Mouse (Mus musculus) lung, embryonic 16.5 days (tissue): ENCODE data around the gene Znhit3. TPM values are rescaled to one million over a fixed set of nuclear protein-coding genes. Genes with fewer than 3 reads are reported as not detected.
"Not testable (repeated sequence)": the region's sequence is repeated elsewhere in the genome, so short reads cannot be mapped to it uniquely, and the experiment has no call there.

ENCODE experiments used
- ATAC-seq: fragments of 200-750 bp; cut with Nextera tagmentation; 2 replicates; pipeline ENCODE4 v1.8.0; 2017; ENCODE audit warnings: low read depth, mild to moderate bottlenecking, moderate library complexity
- H3K27ac ChIP-seq: fragments of 300-500 bp; sonication (generic); 2 replicates; pipeline ENCODE4 v1.5.1; 2014; ENCODE audit warnings: mild to moderate bottlenecking, control low read depth, low read length
- H3K27me3 ChIP-seq: fragments of 300-500 bp; sonication (generic); 2 replicates; pipeline ENCODE4 v1.6.1; 2014; ENCODE audit warnings: low read depth, low read length, mixed read lengths; ENCODE audit not compliant: control insufficient read depth, insufficient read depth
- H3K36me3 ChIP-seq: fragments of 300-500 bp; sonication (generic); 2 replicates; pipeline ENCODE4 v1.6.1; 2014; ENCODE audit warnings: low read length; ENCODE audit not compliant: control insufficient read depth, insufficient read depth
- H3K4me1 ChIP-seq: fragments of 300-500 bp; sonication (generic); replicated peaks from 2 replicates; pipeline ENCODE4 v1.6.1; 2014; ENCODE audit warnings: low read length, mixed read lengths; ENCODE audit not compliant: control insufficient read depth, insufficient read depth
- H3K4me2 ChIP-seq: fragments of 300-500 bp; sonication (generic); 2 replicates; pipeline ENCODE4 v1.6.1; 2014; ENCODE audit warnings: low read depth, low read length, control low read depth
- H3K4me3 ChIP-seq: fragments of 300-500 bp; sonication (generic); 2 replicates; pipeline ENCODE4 v1.5.1; 2014; ENCODE audit warnings: mild to moderate bottlenecking, low read length, control low read depth
- H3K9ac ChIP-seq: fragments of 300-500 bp; sonication (generic); 2 replicates; pipeline ENCODE4 v1.6.1; 2014; ENCODE audit warnings: low read length, control low read depth
- H3K9me3 ChIP-seq: fragments of 300-500 bp; sonication (generic); 2 replicates; pipeline ENCODE4 v1.6.1; 2016; ENCODE audit warnings: low read length; ENCODE audit not compliant: control insufficient read depth
- WGBS: fragments of 180-500 bp; shearing (Covaris S2); extraction: QIAGEN DNeasy Blood & Tissue Kit; methylation state at CpG from one replicate; pipeline ENCODE4 v1.1.7; 2014; 5-methylcytosine and 5-hydroxymethylcytosine counted together
- polyA plus RNA-seq: library from polyadenylated mRNA; unstranded; fragments of >200 nt; fragmentation: Nextera tagmentation; extraction: Ambion mirVana; gene quantifications from 2 replicates; pipeline ENCODE4 v1.2.1, GENCODE M21; 2015

Znhit3 gene
- polyA plus RNA-seq, 1 experiment from 2014 or later: 53.3 TPM

DNA sequence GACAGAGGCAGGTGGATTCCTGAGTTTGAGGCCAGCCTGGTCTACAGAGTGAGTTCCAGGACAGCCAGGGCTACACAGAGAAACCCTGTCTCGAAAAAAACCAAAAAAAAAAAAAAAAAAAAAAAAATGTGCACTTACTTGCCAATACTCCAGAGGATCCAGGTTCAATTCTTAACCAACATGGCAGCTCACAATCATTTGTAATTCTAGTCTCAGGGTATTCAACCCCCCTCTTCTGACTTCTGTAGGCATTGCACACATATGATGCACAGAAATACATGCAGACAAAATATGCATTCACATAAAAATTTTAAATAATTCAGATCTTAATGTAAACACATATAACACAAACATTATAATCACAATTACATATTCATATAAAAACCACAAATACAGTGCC, 40.1 kb downstream of the Znhit3 start:
- H3K27ac ChIP-seq, H3K4me2 ChIP-seq, H3K4me3 ChIP-seq, H3K4me1 ChIP-seq, H3K9me3 ChIP-seq, ATAC-seq, H3K9ac ChIP-seq, H3K27me3 ChIP-seq, H3K36me3 ChIP-seq: not testable (repeated sequence)
- no CpG with 5 or more reads among the region's 1 CpGs for WGBS

DNA sequence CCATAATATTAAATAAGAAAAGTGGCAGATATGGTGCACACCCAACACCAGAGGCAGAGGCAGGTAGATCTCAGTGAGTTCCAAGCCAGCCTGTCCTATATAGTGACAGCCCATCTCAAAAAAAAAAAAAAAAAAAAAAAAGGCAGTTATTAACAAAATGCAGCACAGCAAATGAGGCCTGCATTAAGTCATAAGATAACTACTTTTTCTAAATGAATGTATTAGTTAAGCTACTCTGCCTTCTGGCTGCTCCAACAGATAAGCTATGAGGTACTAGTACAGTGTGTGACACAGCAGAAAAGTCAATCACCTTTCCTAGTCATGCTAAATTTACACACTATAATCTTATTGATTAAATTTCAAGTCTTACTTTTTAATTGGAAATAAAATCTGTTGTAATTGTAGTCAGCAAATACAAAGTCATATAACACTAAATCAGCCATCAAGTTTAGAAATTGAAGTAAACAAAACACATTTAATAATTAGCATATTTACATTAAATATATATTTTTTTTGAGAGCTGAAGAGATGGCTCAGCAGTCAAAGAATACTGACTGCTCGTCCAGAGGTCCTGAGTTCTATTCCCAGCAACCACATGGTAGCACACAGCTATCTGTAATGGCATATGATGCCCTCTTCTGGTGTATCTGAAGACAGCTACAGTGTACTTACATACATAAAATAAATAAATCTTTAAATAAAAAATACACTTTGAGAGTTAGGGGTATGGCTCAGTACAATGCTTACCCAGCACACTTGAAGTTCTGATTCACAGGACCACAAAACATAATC, 42.9 kb downstream of the Znhit3 start:
- no peak overlapping the region for H3K27ac ChIP-seq
- 0 out of 2 replicates have a peak, but pooled peaks cover 2% of the 10 kb centered on the region for H3K4me1 ChIP-seq
- H3K27me3 ChIP-seq: no peaks in the 10 kb centered on the region
- no peaks in the 10 kb centered on the region for H3K9me3 ChIP-seq
- no peak overlapping the region for H3K4me2 ChIP-seq
- ATAC-seq: no peak
- 73% methylated on average over 1 of the region's 1 CpGs for WGBS
- H3K4me3 ChIP-seq: no peak overlapping the region
- H3K36me3 ChIP-seq: peaks cover 5% of the 10 kb centered on the region; the same call in 1 of the 2 replicates
- no peak overlapping the region for H3K9ac ChIP-seq

DNA sequence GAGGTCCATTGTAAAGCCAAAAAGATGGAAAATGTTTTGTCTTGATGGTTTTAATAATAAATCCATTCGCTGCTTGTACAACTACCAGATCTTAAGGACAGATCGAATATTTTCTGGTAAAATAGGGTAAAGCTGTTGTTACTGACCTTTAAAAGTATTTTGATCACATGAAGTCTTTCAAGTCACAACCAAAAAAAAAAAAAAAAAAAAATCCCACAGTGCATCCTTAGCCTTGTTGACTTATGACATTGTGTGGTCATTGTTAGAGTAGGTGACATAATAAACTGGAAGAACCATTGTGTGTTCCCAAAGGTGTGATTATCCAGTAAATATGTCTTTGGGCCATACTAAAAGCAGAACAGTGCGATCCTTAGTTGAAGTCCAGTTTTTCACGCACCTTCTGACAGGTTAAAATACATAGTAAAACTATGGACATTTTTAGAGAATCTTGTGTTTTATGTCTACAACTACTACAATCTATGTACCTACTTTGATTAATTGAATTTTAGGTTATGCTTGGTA, 44.6 kb downstream of the Znhit3 start:
- H3K9ac ChIP-seq: peak overlapping the region; percentile 79

DNA sequence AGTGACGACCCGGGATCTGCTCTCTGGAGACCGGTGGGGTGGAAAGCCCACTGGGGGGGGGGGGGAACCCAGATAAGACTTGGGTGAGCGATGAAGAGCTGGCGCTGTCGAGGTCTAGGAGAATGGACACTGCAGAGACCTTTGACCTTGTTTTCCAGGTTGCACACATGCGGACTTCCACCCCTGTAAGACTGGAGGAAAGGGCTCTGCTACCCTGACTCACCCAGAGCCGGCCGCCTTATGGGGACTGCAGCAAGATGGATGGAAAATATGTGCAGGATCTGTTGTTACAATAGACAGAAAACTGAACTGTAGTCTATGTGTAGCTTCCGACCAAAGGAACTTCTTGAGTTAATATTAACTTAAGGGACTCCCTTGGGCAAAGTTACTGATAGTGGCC, 45.1 kb downstream of the Znhit3 start:
- ATAC-seq: peak; percentile 35; the same call in 1 of the 2 replicates
- Histone ChIP-seq H3K9me3 (no peaks in the 10 kb centered on the region), H3K4me2 (peak overlapping the region; percentile 62), H3K4me3 (peak overlapping the region; percentile 96), H3K9ac (peak overlapping the region; percentile 79), H3K27ac (peak overlapping the region; percentile 99), H3K36me3 (no peaks in the 10 kb centered on the region; the same call in 1 of the 2 replicates), H3K4me1 (peaks cover 6% of the 10 kb centered on the region), H3K27me3 (no peaks in the 10 kb centered on the region)
- WGBS: 0% methylated on average over 10 of the region's 10 CpGs

More for the DNA sequence above, 44.6 kb downstream of the Znhit3 start:
- Histone ChIP-seq H3K27ac (peak overlapping the region; percentile 99), H3K36me3 (no peaks in the 10 kb centered on the region; the same call in 1 of the 2 replicates), H3K9me3 (no peaks in the 10 kb centered on the region), H3K27me3 (no peaks in the 10 kb centered on the region), H3K4me2 (peak overlapping the region; percentile 62), H3K4me3 (peak overlapping the region; percentile 96), H3K4me1 (peaks cover 6% of the 10 kb centered on the region)
- ATAC-seq: no peak
- 74% methylated on average over 4 of the region's 4 CpGs for WGBS

DNA sequence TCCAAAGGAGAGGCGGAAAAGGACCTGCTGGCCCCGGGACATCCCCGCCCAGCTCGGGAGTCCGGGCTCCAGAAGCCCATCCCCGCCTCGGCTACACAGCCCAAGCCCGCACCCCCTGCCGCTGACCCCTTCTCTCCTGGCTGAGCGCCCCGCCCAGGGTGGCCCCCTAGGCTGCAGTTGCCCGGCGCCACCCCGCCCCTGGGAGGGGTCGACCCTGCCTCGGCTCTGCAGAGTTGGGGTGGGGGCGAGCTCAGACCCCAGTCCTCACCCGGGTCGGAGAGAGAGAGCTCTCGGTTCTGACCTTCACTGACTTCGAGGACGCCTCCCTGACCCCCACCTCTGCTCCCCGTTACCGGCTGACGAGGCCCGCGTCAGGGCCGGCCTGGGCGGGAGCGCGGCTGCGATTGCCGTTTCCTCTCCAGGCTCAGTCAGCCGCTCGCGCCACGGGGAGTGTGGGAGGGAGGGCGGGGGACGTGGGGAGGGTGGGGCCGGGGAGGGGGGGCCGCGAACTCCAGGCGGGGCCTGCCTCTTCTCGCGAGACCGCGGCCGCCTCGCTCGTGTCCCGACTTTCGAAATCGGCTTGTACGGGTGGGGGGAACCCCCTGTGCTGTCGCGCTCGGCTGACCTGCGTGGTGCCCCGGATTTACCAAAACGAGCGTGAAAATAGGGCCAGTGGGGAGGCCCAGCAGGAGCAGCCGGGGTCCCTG, 45.7 kb downstream of the Znhit3 start, which contains the start of gene Ggnbp2:
Gene Ggnbp2, minus strand, starts transcription at position 481 of the 707 bp plus-strand sequence.
- no peaks in the 10 kb centered on the region; the same call in 1 of the 2 replicates for H3K36me3 ChIP-seq
- no peaks in the 10 kb centered on the region for H3K9me3 ChIP-seq
- H3K27ac ChIP-seq: peak within 1 kb of the TSS; percentile 99
- H3K9ac ChIP-seq: peak within 1 kb of the TSS; percentile 97
- under 1% methylated on average over 50 of the region's 62 CpGs for WGBS
- H3K27me3 ChIP-seq: no peaks in the 10 kb centered on the region
- H3K4me1 ChIP-seq: peaks cover 6% of the 10 kb centered on the region
- peak; percentile 92 for ATAC-seq
- peak within 1 kb of the TSS; percentile 96 for H3K4me3 ChIP-seq
- H3K4me2 ChIP-seq: peak within 1 kb of the TSS; percentile 76

DNA sequence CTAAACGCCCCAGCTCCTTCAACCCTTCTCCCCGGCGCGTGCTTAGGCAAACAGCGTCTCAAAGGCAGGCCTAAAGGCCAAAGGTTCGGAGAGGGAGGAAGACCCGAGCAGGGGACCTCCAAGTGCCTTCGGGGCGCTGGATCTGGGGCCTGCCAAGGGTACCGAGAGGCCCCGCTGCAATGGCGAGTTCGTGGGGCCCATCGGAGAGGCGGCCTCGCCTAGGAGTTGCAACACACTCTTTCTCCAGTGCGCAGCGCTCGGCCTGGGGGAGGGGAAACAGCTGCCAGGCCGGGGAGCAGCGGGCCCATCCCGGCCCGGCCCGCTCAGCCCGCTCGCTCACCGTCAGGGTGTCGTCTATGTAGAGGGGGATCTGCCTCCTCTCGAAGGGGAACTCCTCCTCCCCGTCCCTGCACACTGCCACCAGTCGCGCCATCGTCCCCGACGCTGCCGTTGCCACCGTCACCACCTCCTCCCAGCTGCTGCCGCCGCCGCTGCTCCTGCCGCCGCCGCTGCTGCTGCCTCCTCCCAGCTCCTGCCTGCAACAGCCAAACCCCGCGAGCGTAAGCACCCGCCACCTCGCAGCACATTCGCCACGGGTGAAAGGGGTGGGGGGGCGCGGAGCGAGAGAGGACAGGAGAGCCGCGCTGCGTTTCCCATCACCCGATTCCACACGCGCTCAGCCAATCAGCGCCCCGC, 46.5 kb downstream of the Znhit3 start:
- H3K9me3 ChIP-seq: no peaks in the 10 kb centered on the region
- no peaks in the 10 kb centered on the region for H3K27me3 ChIP-seq
- H3K9ac ChIP-seq: peak overlapping the region; percentile 97
- no peaks in the 10 kb centered on the region; the same call in 1 of the 2 replicates for H3K36me3 ChIP-seq
- ATAC-seq: peak; percentile 86
- peak overlapping the region; percentile 92 for H3K27ac ChIP-seq
- H3K4me2 ChIP-seq: peak overlapping the region; percentile 76
- peaks cover 6% of the 10 kb centered on the region for H3K4me1 ChIP-seq
- peak overlapping the region; percentile 96 for H3K4me3 ChIP-seq
- under 1% methylated on average over 43 of the region's 61 CpGs for WGBS

DNA sequence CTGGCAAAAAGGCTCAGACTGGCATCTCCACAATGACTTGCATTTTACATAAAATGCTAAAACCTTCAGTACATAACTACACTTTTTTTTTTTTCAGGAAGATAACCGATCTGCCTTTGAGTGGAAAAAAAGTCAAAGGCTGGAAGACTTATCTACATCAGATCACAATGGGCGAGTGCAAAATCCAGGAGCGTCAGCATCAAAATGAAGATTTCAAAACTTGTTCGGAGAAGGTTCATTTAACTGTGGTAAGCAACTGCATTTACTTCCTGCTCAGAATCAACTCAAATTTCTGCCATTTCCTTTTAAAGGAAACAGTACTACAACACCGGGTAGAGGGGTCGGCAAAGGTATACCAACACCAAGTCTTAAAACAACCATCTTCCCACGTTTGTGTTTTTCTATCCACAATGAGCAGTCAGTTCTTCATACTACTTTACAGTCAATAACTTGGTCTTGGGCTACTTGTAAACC, 47.3 kb downstream of the Znhit3 start:
- Histone ChIP-seq H3K27me3 (no peaks in the 10 kb centered on the region), H3K4me3 (peak overlapping the region; percentile 96), H3K36me3 (no peaks in the 10 kb centered on the region; the same call in 1 of the 2 replicates), H3K27ac (peak overlapping the region; percentile 92), H3K9me3 (no peaks in the 10 kb centered on the region), H3K4me2 (peak overlapping the region; percentile 76), H3K9ac (peak overlapping the region; percentile 97), H3K4me1 (peaks cover 6% of the 10 kb centered on the region)
- WGBS: 3% methylated on average over 7 of the region's 7 CpGs
- ATAC-seq: no peak

DNA sequence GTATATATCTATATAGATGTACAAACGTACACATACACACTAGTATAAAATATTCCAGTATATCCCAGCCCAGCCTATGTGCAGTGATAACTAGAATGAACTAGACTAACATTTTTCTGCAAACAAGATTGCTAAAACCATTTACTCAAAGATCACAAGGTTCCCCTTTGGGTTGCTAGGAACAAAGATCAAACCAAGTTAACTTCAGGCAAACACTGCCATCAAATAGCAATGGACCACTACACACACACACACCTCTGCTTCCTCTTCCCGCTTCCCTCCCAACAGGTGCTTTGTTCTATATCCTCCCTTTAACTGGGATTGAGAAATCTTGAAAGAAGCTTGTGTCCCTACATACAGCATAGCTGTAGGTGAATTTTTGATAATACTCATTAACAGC, 48.6 kb downstream of the Znhit3 start:
- Histone ChIP-seq H3K4me3 (no peak overlapping the region), H3K27ac (no peak overlapping the region), H3K36me3 (no peaks in the 10 kb centered on the region; the same call in 1 of the 2 replicates), H3K27me3 (no peaks in the 10 kb centered on the region), H3K4me1 (peaks cover 6% of the 10 kb centered on the region), H3K4me2 (no peak overlapping the region), H3K9me3 (no peaks in the 10 kb centered on the region), H3K9ac (no peak overlapping the region)
- WGBS: 84% methylated on average over 2 of the region's 2 CpGs
- no peak for ATAC-seq
